Mouse (Mus musculus) brain, embryonic 14.5 days (tissue): ENCODE measurements around the gene Sh2d1a.

Source experiments
- CTCF ChIP-seq: fragments of 200-500 bp; IDR thresholded peaks from 2 replicates; pipeline ENCODE4 v1.5.1; 2012; ENCODE audit warnings: inconsistent platforms, mild to moderate bottlenecking, moderate library complexity, borderline replicate concordance; ENCODE audit not compliant: insufficient read depth, insufficient read length; ENCODE audit errors: extremely low read depth
- POLR2A ChIP-seq: fragments of 200-500 bp; IDR thresholded peaks from 2 replicates; pipeline ENCODE4 v1.6.1; 2012; ENCODE audit warnings: mild to moderate bottlenecking, inconsistent platforms, borderline replicate concordance; ENCODE audit not compliant: poor library complexity, insufficient read depth, insufficient read length, severe bottlenecking; ENCODE audit errors: extremely low read depth

DNA sequence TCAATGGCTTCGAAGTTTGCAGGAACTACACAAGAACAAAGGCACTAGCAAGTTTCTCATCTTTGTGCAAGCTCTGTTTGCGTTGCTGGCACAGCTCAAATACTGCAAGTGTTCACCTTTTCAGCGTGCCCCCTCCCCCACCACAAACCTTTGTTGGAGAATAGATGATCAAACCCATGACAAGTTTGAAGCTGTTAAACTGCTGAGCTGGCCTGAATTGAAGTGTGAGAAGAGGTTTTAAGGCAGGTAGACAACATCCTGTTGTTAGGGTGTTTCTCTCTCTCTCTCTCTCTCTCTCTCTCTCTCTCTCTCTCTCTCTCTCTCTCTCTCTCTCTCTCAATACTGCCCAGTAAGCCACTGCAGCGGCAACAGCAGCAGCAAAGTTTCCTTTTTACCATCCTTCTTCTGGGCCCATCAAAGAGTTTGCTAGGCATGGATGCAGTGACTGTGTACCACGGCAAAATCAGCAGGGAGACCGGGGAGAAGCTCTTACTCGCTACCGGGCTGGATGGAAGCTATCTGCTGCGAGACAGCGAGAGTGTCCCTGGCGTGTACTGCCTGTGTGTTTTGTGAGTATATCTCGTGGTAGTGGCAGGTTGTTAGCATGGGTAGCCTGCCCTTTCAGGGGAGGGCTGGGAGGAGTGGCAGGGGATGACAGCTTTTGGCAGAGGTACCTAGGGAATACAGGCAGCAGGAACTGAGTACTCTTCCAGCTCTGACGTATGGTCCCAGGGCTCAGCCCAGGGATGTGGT is at the start of gene Sh2d1a:
- no peak for TF ChIP-seq POLR2A
- no peak for TF ChIP-seq CTCF
